Mouse (Mus musculus): Measurements from ENCODE around the gene Chat.

DNA sequence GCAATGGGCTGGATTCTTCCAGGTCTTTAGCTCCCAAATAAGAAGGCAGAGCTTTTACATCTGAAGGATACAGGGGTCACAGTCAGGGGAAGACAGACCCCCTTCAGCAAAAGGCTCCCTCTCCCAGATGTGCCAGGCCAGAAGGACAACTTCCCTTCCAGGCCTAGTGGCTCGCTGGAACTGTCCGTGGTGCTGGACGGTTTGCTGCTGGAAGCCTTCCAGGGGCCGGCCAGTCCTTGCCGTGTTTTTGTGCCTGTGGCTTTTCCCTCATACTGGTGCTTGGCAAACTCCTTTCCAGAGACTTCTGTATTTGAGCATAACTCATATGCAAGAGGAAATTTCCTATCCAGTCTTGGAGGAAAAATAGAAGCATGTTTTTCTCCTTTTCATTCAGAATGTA lies 1.8 kb upstream of the Chat start:
- TF ChIP-seq CTCF (IDR thresholded peaks at IDR 0.05; ENCODE audit: extremely low read depth, insufficient read depth, insufficient read length, insufficient replicate concordance) (no peak), POLR2A (IDR thresholded peaks at IDR 0.05; ENCODE audit: low read depth, low read length) (no peak)
